Mouse (Mus musculus) cerebellum, adult 9-10 months (tissue): ENCODE results near the gene Trak1.
A peak's percentile ranks its signal among the peaks of the same experiment; 100 is the strongest.

Experiments
- DNase-seq: peaks from one replicate; pipeline ENCODE4 v3.0.0; 2022

The Trak1 gene

GRCm38 (mm10) chr9:121374076-121374863 lies 77.0 kb downstream of the Trak1 start:
- DNase-seq = no peak

- no peak for DNase-seq
Measured at GRCm38 (mm10) chr9:121374864-121375255, 77.6 kb downstream of the Trak1 start.

GRCm38 (mm10) chr9:121376094-121376493 lies 78.8 kb downstream of the Trak1 start:
- no peak for DNase-seq

GRCm38 (mm10) chr9:121380310-121380920 lies 83.1 kb downstream of the Trak1 start:
- no peak for DNase-seq

GRCm38 (mm10) chr9:121381678-121382297 lies 84.5 kb downstream of the Trak1 start:
- DNase-seq = no peak

- DNase-seq = peak; percentile 81
Measured at GRCm38 (mm10) chr9:121382568-121382967, 85.3 kb downstream of the Trak1 start.

- peak; percentile 93 for DNase-seq
Measured at GRCm38 (mm10) chr9:121383180-121383586, 85.9 kb downstream of the Trak1 start.

- DNase-seq = no peak
Measured at GRCm38 (mm10) chr9:121384620-121385019, 87.3 kb downstream of the Trak1 start.

- peak; percentile 92 for DNase-seq
Measured at GRCm38 (mm10) chr9:121385091-121385748, 87.9 kb downstream of the Trak1 start.

GRCm38 (mm10) chr9:121385749-121386350 lies 88.5 kb downstream of the Trak1 start:
- DNase-seq = peak; percentile 57

- peak; percentile 52 for DNase-seq
Measured at GRCm38 (mm10) chr9:121387539-121388272, 90.4 kb downstream of the Trak1 start.

- DNase-seq = no peak
Measured at GRCm38 (mm10) chr9:121388273-121388931, 91.1 kb downstream of the Trak1 start.

GRCm38 (mm10) chr9:121389258-121389657 lies 92.0 kb downstream of the Trak1 start:
- DNase-seq = no peak

- DNase-seq = peak; percentile 54
Measured at GRCm38 (mm10) chr9:121391898-121392297, 94.6 kb downstream of the Trak1 start.

- peak; percentile 91 for DNase-seq
Measured at GRCm38 (mm10) chr9:121392427-121392826, 95.1 kb downstream of the Trak1 start.

GRCm38 (mm10) chr9:121393104-121393503 lies 95.8 kb downstream of the Trak1 start:
- no peak for DNase-seq

GRCm38 (mm10) chr9:121394882-121395281 lies 97.6 kb downstream of the Trak1 start:
- no peak for DNase-seq

GRCm38 (mm10) chr9:121395812-121396211 lies 98.5 kb downstream of the Trak1 start:
- DNase-seq = no peak

GRCm38 (mm10) chr9:121398100-121398760 lies 100.9 kb downstream of the Trak1 start:
- DNase-seq = peak; percentile 71

- peak; percentile 92 for DNase-seq
Measured at GRCm38 (mm10) chr9:121398761-121399160, 101.5 kb downstream of the Trak1 start.

- DNase-seq = peak; percentile 48
Measured at GRCm38 (mm10) chr9:121400608-121401007, 103.3 kb downstream of the Trak1 start.
